Mouse (Mus musculus) heart, adult 10 weeks (tissue): Measurements from ENCODE around the gene Fbxo46. TPM values are rescaled to one million over a fixed set of nuclear protein-coding genes. Genes with fewer than 3 reads are reported as not detected.

Experiments used
- polyA plus RNA-seq: library from polyadenylated mRNA; stranded (reverse); fragments of 350-450 nt; fragmentation: Illumina TruSeq; extraction: RNeasy Lipid Tissue Mini Kit (QIAGEN cat#74804); gene quantifications from one replicate; pipeline ENCODE4 v1.2.3, GENCODE M21; 2014; ENCODE audit warnings: low read depth, low replicate concordance

Gene Fbxo46
- polyA plus RNA-seq = 4.0 TPM

DNA sequence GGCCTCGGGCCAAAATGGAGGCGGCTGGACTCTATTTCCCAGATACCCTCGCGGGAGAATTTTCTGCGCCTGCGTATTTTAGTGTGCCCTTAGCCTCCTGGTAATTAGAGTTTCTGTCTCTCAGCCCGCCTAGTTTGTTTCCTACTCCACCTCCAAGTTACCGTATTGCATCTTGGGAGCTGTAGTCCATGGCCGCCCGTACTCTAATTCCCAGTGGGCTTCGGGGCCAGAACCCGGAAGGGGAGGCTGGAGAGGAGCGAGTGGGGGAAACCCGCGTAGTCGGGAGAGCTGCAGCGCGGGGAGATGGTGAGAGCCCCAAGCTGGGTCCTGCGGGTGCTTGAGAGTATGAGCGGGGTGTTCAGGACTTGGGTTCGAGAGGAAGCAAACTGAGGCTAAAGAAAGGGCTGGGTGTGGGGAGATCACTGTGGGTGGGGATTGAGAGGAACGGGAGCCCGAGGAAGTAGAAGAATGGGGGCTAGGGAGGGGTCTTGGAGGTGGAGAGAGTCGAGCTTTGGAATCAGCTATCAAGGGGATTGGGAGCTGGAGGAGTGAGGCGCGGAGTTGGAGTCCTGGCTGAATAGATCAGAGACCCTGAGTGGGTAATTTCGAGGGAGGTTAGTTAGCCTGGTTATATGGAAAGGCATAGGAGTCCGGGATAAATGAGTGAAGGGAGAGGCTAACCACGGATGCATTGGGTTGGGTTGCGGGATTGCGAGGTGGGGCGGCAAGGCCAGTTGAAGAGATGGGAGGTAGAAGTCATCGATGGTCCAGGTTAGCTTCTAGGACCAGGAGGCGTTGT lies at the start of gene Fbxo46:
TSS of gene Fbxo46 (plus strand) at position 229 of the 799 bp plus-strand sequence.

GRCm38 (mm10) chr7:19075723-19076585 lies 43.7 kb upstream of the Fbxo46 start, which contains the start of gene Dmwd:
TSS of gene Dmwd (plus strand) at chr7:19076227.

DNA sequence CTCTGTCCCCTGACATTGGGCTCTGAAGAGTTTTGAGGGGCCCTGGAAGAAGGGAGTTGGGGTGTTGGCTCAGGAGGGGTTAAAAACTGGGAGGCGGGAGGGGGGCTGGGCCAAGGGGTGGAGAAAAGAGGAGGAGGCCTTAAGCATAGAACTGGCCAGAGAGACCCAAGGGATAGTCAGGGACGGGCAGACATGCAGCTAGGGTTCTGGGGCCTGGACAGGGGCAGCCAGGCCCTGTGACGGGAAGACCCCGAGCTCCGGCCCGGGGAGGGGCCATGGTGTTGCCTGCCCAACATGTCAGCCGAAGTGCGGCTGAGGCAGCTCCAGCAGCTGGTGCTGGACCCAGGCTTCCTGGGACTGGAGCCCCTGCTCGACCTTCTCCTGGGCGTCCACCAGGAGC lies 36.0 kb upstream of the Fbxo46 start, which contains the start of gene Dmpk:
TSS of gene Dmpk (plus strand) at position 149 of the 400 bp plus-strand sequence.

DNA sequence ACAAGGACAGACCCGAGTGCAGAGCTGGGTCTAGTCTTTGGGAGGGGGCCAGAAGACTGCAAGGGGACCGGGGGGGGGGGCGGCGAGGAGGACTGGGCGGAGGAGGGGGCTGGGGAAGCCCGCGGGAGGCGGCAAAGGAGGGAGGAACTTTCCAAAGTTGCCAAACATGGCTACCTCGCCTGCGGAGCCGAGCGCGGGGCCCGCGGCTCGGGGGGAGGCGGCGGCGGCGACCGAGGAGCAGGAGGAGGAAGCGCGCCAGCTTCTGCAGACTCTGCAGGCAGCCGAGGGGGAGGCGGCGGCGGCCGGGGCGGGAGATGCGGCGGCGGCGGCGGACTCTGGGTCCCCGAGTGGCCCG lies 25.2 kb upstream of the Fbxo46 start, which contains the start of gene Six5:
TSS of gene Six5 (plus strand) at position 124 of the 355 bp plus-strand sequence.

DNA sequence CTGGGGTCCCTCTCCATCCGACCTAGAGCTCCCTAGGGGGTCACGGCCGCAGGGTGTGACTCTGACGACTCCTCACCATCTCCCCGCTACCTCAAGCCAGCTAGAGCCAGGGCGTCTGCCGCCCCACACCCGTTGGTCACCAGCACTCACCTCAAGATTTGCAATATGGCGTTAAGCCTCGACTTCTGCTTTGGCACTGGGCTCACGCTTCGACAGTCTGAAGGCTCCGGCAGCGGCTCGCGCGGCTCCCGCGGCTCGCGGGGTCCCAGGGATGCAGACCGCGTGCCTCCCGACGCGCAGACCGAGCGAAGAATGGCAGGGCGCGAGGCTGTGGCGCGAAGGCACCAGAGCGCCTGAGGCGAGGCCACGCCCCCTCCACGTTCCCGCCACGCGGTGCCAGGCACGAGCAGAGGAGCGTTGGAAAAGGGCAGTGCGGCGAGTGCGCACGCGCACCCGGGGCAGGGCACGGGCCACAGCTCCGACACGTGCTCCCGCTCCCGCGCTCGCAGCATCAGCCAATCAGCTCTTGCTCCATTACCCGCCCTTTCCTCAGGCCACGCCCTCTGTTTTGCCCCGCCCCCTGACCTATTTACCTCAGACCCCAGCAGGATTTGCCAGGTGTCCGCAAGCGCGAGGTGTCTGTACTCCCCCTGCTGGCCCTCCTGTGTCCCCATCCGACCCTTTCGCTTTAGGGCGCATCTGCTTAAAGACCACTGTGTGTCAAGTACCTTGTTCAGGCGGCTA lies 1.5 kb upstream of the Fbxo46 start, which contains the start of gene Gm4969:
TSS of gene Gm4969 (minus strand) at position 341 of the 744 bp plus-strand sequence.

DNA sequence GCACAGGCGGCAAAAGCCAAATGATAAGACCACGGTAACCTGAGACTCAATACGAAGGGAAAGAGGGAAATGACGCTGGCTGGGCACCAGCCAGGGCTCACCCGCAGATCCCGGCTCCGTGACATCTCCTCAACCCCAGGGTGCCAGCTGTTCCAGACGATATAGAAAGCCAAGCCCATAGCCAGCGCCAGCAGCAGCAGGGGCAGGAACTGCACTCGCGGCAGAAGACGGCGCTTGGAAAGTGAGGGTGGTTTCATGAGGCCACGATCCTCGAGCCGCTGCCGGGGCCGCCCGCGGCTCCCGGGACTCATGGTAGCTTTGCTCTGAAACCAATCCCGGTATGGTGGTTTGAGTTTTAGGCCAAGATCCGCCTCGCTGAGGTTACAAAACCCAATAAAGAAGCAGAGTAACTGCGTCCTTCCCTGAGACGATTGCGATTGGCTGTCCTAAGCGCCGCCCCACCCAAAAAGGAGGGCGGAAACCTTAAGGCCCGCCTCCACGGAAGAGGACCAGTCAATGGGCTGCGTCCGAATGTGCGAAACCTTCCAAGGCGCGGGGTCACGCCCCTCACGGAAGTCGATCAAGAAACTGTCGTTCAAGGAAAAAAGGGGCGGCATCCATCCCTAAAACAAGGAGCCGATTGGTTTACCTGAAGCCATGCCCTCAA lies 29.3 kb downstream of the Fbxo46 start, which contains the start of gene Qpctl:
TSS of gene Qpctl (minus strand) at position 417 of the 667 bp plus-strand sequence.

GRCm38 (mm10) chr7:19149626-19150025 lies 30.0 kb downstream of the Fbxo46 start, which contains the start of gene Snrpd2:
TSS of gene Snrpd2 (plus strand) at chr7:19149722.

DNA sequence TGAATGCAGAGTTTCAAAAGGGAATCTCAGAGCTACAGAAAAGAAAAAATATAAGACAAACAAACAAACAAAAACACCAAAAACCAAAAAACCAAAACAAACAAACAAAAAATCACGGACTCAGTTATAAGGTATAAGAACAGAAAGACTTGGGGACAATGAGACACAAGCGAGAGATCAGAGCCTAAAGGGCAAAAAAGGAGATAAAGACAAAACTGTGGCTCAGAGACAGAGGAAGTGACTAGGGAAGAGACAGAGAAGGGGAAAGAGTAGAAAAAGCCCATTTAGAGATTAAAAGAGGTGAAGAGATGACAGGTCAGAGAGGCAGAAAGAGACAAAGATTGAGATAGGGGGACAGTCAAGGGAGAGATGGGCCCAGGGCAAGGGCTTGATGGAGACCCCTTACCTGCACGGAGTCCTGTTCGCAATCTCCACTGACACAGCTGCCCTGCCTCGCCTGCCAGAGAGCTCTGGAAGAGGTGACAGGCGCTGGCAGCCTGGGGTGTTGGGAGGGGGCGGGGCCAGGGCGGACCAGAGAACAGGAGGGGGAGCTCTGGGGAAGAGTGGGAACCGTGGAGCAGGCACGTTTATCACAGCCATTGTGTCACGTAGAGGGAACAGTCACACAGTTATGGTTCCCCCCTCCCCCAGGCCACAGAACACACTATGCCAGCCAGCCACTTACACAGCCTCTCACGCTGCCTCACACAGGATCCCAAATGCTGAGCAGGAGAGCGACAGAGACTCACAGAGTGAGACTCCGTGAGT lies 46.2 kb downstream of the Fbxo46 start, which contains the start of gene Gipr:
TSS of gene Gipr (minus strand) at position 472 of the 768 bp plus-strand sequence.

DNA sequence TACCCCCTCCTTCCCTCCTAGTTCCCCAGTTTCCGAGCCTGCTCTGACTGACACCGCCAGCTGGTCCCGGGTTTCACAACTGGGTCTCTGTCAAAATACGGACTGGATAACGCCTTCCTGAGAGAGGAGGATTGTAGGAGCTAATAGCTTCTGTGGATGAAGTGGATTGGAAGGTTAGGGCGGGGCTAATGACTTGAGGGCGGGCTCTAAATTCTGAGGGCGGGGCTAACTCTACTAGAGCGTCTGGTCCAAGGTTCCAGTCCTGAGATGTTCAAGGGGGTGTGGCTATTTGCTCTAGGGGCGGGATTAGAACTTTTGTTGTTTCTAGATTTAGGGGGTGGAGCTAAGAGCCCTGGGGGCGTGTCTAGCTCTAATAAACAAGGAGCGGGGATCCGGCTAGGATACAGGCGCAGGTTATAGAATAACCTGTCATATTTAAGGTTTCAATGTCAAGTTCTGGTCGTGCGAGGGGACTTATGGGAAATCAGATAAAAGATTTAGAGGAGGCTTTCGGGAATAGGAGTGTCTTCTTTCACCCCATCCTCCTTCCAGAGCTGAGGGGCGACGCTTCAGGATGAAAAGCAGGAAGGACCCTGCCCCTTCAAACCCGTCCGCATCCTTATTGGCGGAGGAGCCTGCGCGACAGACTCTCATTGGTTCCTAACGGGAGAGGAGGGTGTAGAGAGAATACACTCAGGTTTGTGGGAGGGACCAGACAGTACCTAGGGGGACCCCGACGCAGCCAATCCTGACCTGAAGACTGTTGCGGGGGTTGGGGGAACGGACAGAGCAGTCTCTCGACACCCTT lies 56.3 kb downstream of the Fbxo46 start, which contains the start of gene Eml2:
TSS of gene Eml2 (plus strand) at position 714 of the 808 bp plus-strand sequence.

Other genes starting within 250 kb of the Fbxo46 start
- not detected for gene Pglyrp1, start 248.5 kb upstream of the Fbxo46 start, polyA plus RNA-seq
- gene Ccdc61, start 209.4 kb upstream of the Fbxo46 start, polyA plus RNA-seq = 16.2 TPM
- gene Nova2, start 194.0 kb upstream of the Fbxo46 start, polyA plus RNA-seq = 2.2 TPM
- gene Nanos2, start 132.5 kb upstream of the Fbxo46 start, polyA plus RNA-seq = not detected
- gene Mypop, start 128.6 kb upstream of the Fbxo46 start, polyA plus RNA-seq = 3.9 TPM
- gene Irf2bp1, start 115.8 kb upstream of the Fbxo46 start, polyA plus RNA-seq = 15.7 TPM
- gene Foxa3, start 96.3 kb upstream of the Fbxo46 start, polyA plus RNA-seq = not detected
- gene Sympk, start 95.5 kb upstream of the Fbxo46 start, polyA plus RNA-seq = 84.9 TPM
- not detected for gene Rsph6a, start 65.2 kb upstream of the Fbxo46 start, polyA plus RNA-seq
- 61.5 TPM for gene Dmwd, start 43.6 kb upstream of the Fbxo46 start, polyA plus RNA-seq
- gene Dmpk, start 36.0 kb upstream of the Fbxo46 start, polyA plus RNA-seq = 569 TPM
- gene Six5, start 25.3 kb upstream of the Fbxo46 start, polyA plus RNA-seq = 11.9 TPM
- not detected for gene Gm4969, start 1.5 kb upstream of the Fbxo46 start, polyA plus RNA-seq
- 5.1 TPM for gene Qpctl, start 29.4 kb downstream of the Fbxo46 start, polyA plus RNA-seq
- 49.9 TPM for gene Snrpd2, start 29.9 kb downstream of the Fbxo46 start, polyA plus RNA-seq
- gene Gipr, start 46.3 kb downstream of the Fbxo46 start, polyA plus RNA-seq = 0.89 TPM
- gene Eml2, start 56.6 kb downstream of the Fbxo46 start, polyA plus RNA-seq = 36.9 TPM
- gene Gpr4, start 92.7 kb downstream of the Fbxo46 start, polyA plus RNA-seq = 8.0 TPM
- gene Opa3, start 108.5 kb downstream of the Fbxo46 start, polyA plus RNA-seq = 69.0 TPM
- 36.4 TPM for gene Vasp, start 152.0 kb downstream of the Fbxo46 start, polyA plus RNA-seq
- gene Ppm1n, start 160.2 kb downstream of the Fbxo46 start, polyA plus RNA-seq = not detected
- 176 TPM for gene Rtn2, start 162.8 kb downstream of the Fbxo46 start, polyA plus RNA-seq
- gene Fosb, start 190.2 kb downstream of the Fbxo46 start, polyA plus RNA-seq = 3.6 TPM
- gene Ercc1, start 224.9 kb downstream of the Fbxo46 start, polyA plus RNA-seq = 48.8 TPM
- 13.4 TPM for gene Cd3eap, start 239.6 kb downstream of the Fbxo46 start, polyA plus RNA-seq
- 26.1 TPM for gene Ppp1r13l, start 239.9 kb downstream of the Fbxo46 start, polyA plus RNA-seq